In the genomic region with DNA sequence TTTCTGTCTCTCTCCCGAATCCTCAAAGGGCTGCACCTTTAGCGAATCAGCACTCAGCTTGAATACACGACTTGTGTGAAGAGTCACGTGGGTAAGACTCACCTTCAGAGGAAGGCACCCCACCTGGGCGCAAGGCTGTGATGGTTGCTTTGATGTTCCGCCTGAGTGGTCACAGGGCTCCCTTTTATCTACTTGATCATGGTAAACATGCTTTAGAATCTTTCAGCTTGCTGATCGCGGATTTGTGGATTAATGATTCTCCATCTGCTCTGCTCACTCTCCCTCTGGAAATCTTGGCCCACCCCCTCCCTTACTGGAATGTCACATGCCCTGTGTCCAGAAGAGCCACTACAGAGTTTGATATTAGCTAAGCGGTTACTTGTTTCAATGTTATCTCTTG, we compare ENCODE assay signal across 15 mouse cellular contexts. TPM values are rescaled to one million over a fixed set of nuclear protein-coding genes. Genes with fewer than 3 reads are reported as not detected.
A peak's percentile ranks its signal among the peaks of the same experiment; 100 is the strongest.
DNase-seq lines count a peak whose midpoint lies in the region; ATAC-seq and TF ChIP-seq lines count a peak whose summit lies in the region.
"Had no signal": no experiment of that assay in that cellular context is flagged by ENCODE, and none has a peak within 500 bp of the region (broad histone marks: within the 10 kb centered on the region; RNA-seq: fewer than 3 reads in every experiment).

No protein-coding gene starts in this region.

- H3K9me3 ChIP-seq in liver, embryonic 12.5 days (replicated peaks): no peaks in the 10 kb centered on the region
- no peaks in the 10 kb centered on the region for H3K9me3 ChIP-seq in stomach, embryonic 14.5 days (ENCODE audit: control insufficient read depth, low read depth, low read length)
- H3K9me3 ChIP-seq: forebrain, embryonic 13.5 days; heart, embryonic 13.5 days; hindbrain, embryonic 10.5 days; limb, embryonic 15.5 days; neural tube, embryonic 13.5 days had no signal

- TF ChIP-seq CTCF in cerebellum, adult 2 months (IDR thresholded peaks at IDR 0.05; ENCODE audit: borderline replicate concordance, insufficient read depth, low read depth, low read length): no peak

- no peaks in the 10 kb centered on the region for H3K36me3 ChIP-seq in liver, embryonic 12.5 days
- H3K36me3 ChIP-seq in stomach, embryonic 14.5 days (ENCODE audit: control insufficient read depth, insufficient read depth, low read length): no peaks in the 10 kb centered on the region
- H3K36me3 ChIP-seq: heart, embryonic 13.5 days; hindbrain, embryonic 10.5 days; limb, embryonic 15.5 days; neural tube, embryonic 13.5 days had no signal

- no peak overlapping the region for H3K4me2 ChIP-seq in liver, embryonic 12.5 days
- H3K4me2 ChIP-seq in stomach, embryonic 14.5 days (replicated peaks; ENCODE audit: low read depth, low read length): no peak overlapping the region
- H3K4me2 ChIP-seq: forebrain, embryonic 13.5 days; heart, embryonic 13.5 days; limb, embryonic 15.5 days; neural tube, embryonic 13.5 days had no signal

- no peak overlapping the region for H3K9ac ChIP-seq in liver, embryonic 12.5 days
- H3K9ac ChIP-seq in stomach, embryonic 14.5 days (replicated peaks; ENCODE audit: low read depth, low read length): no peak overlapping the region
- H3K9ac ChIP-seq: forebrain, embryonic 13.5 days; heart, embryonic 13.5 days; limb, embryonic 15.5 days; neural tube, embryonic 13.5 days had no signal

- TF ChIP-seq POLR2A in cerebellum, adult 2 months (IDR thresholded peaks at IDR 0.05; ENCODE audit: borderline replicate concordance, insufficient read depth, low read length): no peak

- no peaks in the 10 kb centered on the region for H3K27me3 ChIP-seq in liver, embryonic 12.5 days (replicated peaks)
- no peaks in the 10 kb centered on the region for H3K27me3 ChIP-seq in stomach, embryonic 14.5 days (ENCODE audit: control insufficient read depth, insufficient read depth, low read length)
- H3K27me3 ChIP-seq in cerebellum, adult 2 months (ENCODE audit: control insufficient read depth, insufficient read depth, low read length): no peaks in the 10 kb centered on the region
- H3K27me3 ChIP-seq: forebrain, embryonic 13.5 days; heart, embryonic 13.5 days; limb, embryonic 15.5 days; neural tube, embryonic 13.5 days had no signal

- 65% methylated on average over 9 of the region's 9 CpGs for WGBS in liver, embryonic 12.5 days (ENCODE audit: insufficient replicate concordance)
- 57% methylated on average over 9 of the region's 9 CpGs for WGBS in stomach, embryonic 14.5 days
- 74% methylated on average over 9 of the region's 9 CpGs for WGBS in cerebellum, adult 2 months

- H3K4me3 ChIP-seq in liver, embryonic 12.5 days: no peak overlapping the region
- no peak overlapping the region for H3K4me3 ChIP-seq in stomach, embryonic 14.5 days (ENCODE audit: low read depth, low read length)
- no peak overlapping the region for H3K4me3 ChIP-seq in cerebellum, adult 2 months (replicated peaks; ENCODE audit: insufficient read depth, low read depth, low read length)
- H3K4me3 ChIP-seq: forebrain, embryonic 13.5 days; heart, embryonic 13.5 days; hindbrain, embryonic 10.5 days; limb, embryonic 15.5 days; neural tube, embryonic 13.5 days had no signal

- DNase-seq in liver: peak; percentile 19
- DNase-seq in kidney, adult 11 months: peak; percentile 42
- peak; percentile 37 for DNase-seq in kidney, postnatal 14 days
- no peak for DNase-seq in embryo, embryonic 10.5 days (ENCODE audit: low spot score)
- DNase-seq in gastrocnemius, postnatal 14 days: no peak
- DNase-seq in cerebellum, adult 2 months: no peak
- DNase-seq: cerebellum, adult 18-20 months; right cerebral cortex, adult 18-20 months had no signal

- intact Hi-C loops in gastrocnemius, postnatal 14 days (cut with DNase I; ENCODE audit: low total_unique reads): no loop called here

- no peak overlapping the region for H3K27ac ChIP-seq in liver, embryonic 12.5 days
- H3K27ac ChIP-seq in stomach, embryonic 14.5 days (ENCODE audit: low read length): no peak overlapping the region
- H3K27ac ChIP-seq in cerebellum, adult 2 months (ENCODE audit: insufficient read depth, low read length): no peak overlapping the region
- H3K27ac ChIP-seq: forebrain, embryonic 13.5 days; heart, embryonic 13.5 days; hindbrain, embryonic 10.5 days; limb, embryonic 15.5 days; neural tube, embryonic 13.5 days had no signal

- H3K4me1 ChIP-seq in liver, embryonic 12.5 days: peaks cover 16% of the 10 kb centered on the region
- peaks cover 7% of the 10 kb centered on the region; the same call in 1 of the 2 replicates for H3K4me1 ChIP-seq in stomach, embryonic 14.5 days (ENCODE audit: control insufficient read depth, insufficient read depth, low read length)
- H3K4me1 ChIP-seq in cerebellum, adult 2 months (ENCODE audit: control insufficient read depth, insufficient read depth, low read length): no peaks in the 10 kb centered on the region
- H3K4me1 ChIP-seq: forebrain, embryonic 13.5 days; limb, embryonic 15.5 days; neural tube, embryonic 13.5 days had no signal

- no peak for ATAC-seq in liver, embryonic 12.5 days
- peak; percentile 69; the same call in 1 of the 2 replicates for ATAC-seq in stomach, embryonic 14.5 days (ENCODE audit: insufficient number of reproducible peaks, insufficient read depth, low FRiP score, low read depth)
- ATAC-seq: forebrain, embryonic 13.5 days had no signal

RNA-seq across cellular contexts. Expression of a gene that starts 37.1 kb away (rescaled TPM):
- 34.5 and 36.2 TPM in 2 replicates for polyA plus RNA-seq in liver, embryonic 12.5 days (2016; fragmentation: Nextera tagmentation; extraction: Ambion mirVana)
- 69.1 and 81.3 TPM in 2 replicates for polyA plus RNA-seq in stomach, embryonic 14.5 days (2014; fragmentation: Nextera tagmentation; extraction: Ambion mirVana)
- total RNA-seq in gastrocnemius, postnatal 14 days (2021): 100 to 1,000 TPM; 109 to 116 TPM
- 52.8 and 56.7 TPM in 2 replicates for polyA plus RNA-seq in cerebellum, adult 2 months (2012; rRNA removed)

Comparison
In these comparisons a context has a peak if more than half of its experiments do, and no peak if none do; other contexts are left out.
1. DNase-seq: peak in liver (single experiment), kidney, adult 11 months (single experiment) and kidney, postnatal 14 days (single experiment); none in embryo, embryonic 10.5 days (single experiment), gastrocnemius, postnatal 14 days (single experiment) and cerebellum, adult 2 months (0 of 2).